Mouse (Mus musculus) CH12.LX (cell line): ENCODE measurements at regions not wholly inside any gene's neighbourhood (a gene's known extent, or its start where the extent isn't known, plus 50 kb on each side); places are given as distances from the start of the nearest gene placed in this dataset.

Experiments
- DNase-seq: peaks from one replicate; pipeline ENCODE4 v3.0.0-alpha.2; 2013; ENCODE audit errors: extremely low read depth
- H3K27ac ChIP-seq: 2 replicates; pipeline ENCODE4 v1.5.1; 2012; ENCODE audit warnings: low read depth, mild to moderate bottlenecking, control low read depth, moderate library complexity; ENCODE audit not compliant: insufficient read depth
- H3K27me3 ChIP-seq: replicated peaks from 2 replicates; pipeline ENCODE3; 2012; ENCODE audit warnings: inconsistent platforms
- H3K36me3 ChIP-seq, 2 experiments: replicated peaks in 1 of 2; 2 replicates each; pipeline versions ENCODE3 to v1.6.1; 2012; ENCODE audit warnings: inconsistent platforms in 1 of 2, low read length in 1 of 2, mild to moderate bottlenecking in 1 of 2, mixed read lengths in 1 of 2, moderate library complexity in 1 of 2; ENCODE audit not compliant: control insufficient read depth in 1 of 2, insufficient read depth in 1 of 2
- H3K4me1 ChIP-seq, 2 experiments: 2 replicates each; pipeline ENCODE4 v1.6.1; 2012; ENCODE audit warnings: inconsistent platforms in 1 of 2, moderate library complexity in 1 of 2; ENCODE audit not compliant: insufficient read depth in 2 of 2, control insufficient read depth in 1 of 2
- H3K4me2 ChIP-seq: 2 replicates; pipeline ENCODE4 v1.6.1; 2012; ENCODE audit warnings: low read depth, mild to moderate bottlenecking, control low read depth; ENCODE audit not compliant: poor library complexity, insufficient read depth, severe bottlenecking
- H3K4me3 ChIP-seq, 3 experiments: fragments of 150-350 bp in 1 of 3; sonication (generic) in 1 of 3; replicated peaks in 1 of 3; 2 replicates each; pipeline versions ENCODE3 to v1.5.1; 2011 to 2012; ENCODE audit warnings: low read depth in 2 of 3, low read length in 2 of 3, mild to moderate bottlenecking in 2 of 3, moderate library complexity in 2 of 3, control low read depth in 1 of 3, improper control_type of control experiment in 1 of 3, inconsistent platforms in 1 of 3, mixed read lengths in 1 of 3; ENCODE audit not compliant: poor library complexity in 1 of 3
- H3K79me2 ChIP-seq: replicated peaks from 2 replicates; pipeline ENCODE4 v1.6.1; 2012; ENCODE audit warnings: mild to moderate bottlenecking, moderate library complexity; ENCODE audit not compliant: control insufficient read depth, poor library complexity, insufficient read depth, severe bottlenecking; ENCODE audit errors: extremely low read depth
- H3K9ac ChIP-seq: 2 replicates; pipeline ENCODE4 v1.6.1; 2012; ENCODE audit warnings: low read depth, mild to moderate bottlenecking, control low read depth, moderate library complexity; ENCODE audit not compliant: insufficient read depth
- H3K9me3 ChIP-seq: replicated peaks from 2 replicates; pipeline ENCODE3; 2012; ENCODE audit warnings: low read length, inconsistent platforms, mixed read lengths
- BHLHE40 ChIP-seq: IDR thresholded peaks from 2 replicates; pipeline ENCODE4 v1.6.1; 2011; ENCODE audit warnings: mild to moderate bottlenecking, low read depth, low read length, improper control_type of control experiment
- CHD1 ChIP-seq: IDR thresholded peaks from 2 replicates; pipeline ENCODE4 v1.6.1; 2012; ENCODE audit warnings: low read depth, low read length, improper control_type of control experiment, inconsistent platforms
- CTCF ChIP-seq, 2 experiments: IDR thresholded peaks in 1 of 2; conservative IDR thresholded peaks in 1 of 2; 2 replicates each; pipeline ENCODE4 v1.5.1; 2011 to 2012; ENCODE audit warnings: low read depth in 2 of 2, low read length in 2 of 2, improper control_type of control experiment in 1 of 2, inconsistent platforms in 1 of 2, mild to moderate bottlenecking in 1 of 2, moderate library complexity in 1 of 2
- E2F4 ChIP-seq: IDR thresholded peaks from 2 replicates; pipeline ENCODE4 v1.6.1; 2011; ENCODE audit warnings: low read depth, low read length, improper control_type of control experiment; ENCODE audit not compliant: insufficient replicate concordance
- ETS1 ChIP-seq: conservative IDR thresholded peaks from 2 replicates; pipeline ENCODE4 v1.6.1; 2012; ENCODE audit warnings: low read depth, mild to moderate bottlenecking, inconsistent platforms, low read length, improper control_type of control experiment, moderate library complexity
- GABPA ChIP-seq: IDR thresholded peaks from 2 replicates; pipeline ENCODE4 v1.6.1; 2012; ENCODE audit warnings: low read depth, low read length, improper control_type of control experiment, inconsistent platforms; ENCODE audit not compliant: insufficient replicate concordance
- IRF4 ChIP-seq: IDR thresholded peaks from 2 replicates; pipeline ENCODE4 v1.6.1; 2014; ENCODE audit warnings: low read depth, mild to moderate bottlenecking, inconsistent platforms, low read length, improper control_type of control experiment
- JUN ChIP-seq: IDR thresholded peaks from 2 replicates; pipeline ENCODE4 v1.6.1; 2011; ENCODE audit warnings: low read depth, mild to moderate bottlenecking, low read length, improper control_type of control experiment, moderate library complexity; ENCODE audit not compliant: insufficient read depth
- KAT2A ChIP-seq: IDR thresholded peaks from 2 replicates; pipeline ENCODE4 v1.6.1; 2012; ENCODE audit warnings: low read length, improper control_type of control experiment, inconsistent platforms; ENCODE audit not compliant: insufficient replicate concordance
- MAX ChIP-seq: IDR thresholded peaks from 2 replicates; pipeline ENCODE4 v1.6.1; 2011; ENCODE audit warnings: low read length, improper control_type of control experiment
- MAZ ChIP-seq: IDR thresholded peaks from 2 replicates; pipeline ENCODE4 v1.6.1; 2012; ENCODE audit warnings: low read depth, mild to moderate bottlenecking, inconsistent platforms, low read length, improper control_type of control experiment, moderate library complexity
- NRF1 ChIP-seq: IDR thresholded peaks from 2 replicates; pipeline ENCODE4 v1.6.1; 2014; ENCODE audit warnings: low read depth, mild to moderate bottlenecking, inconsistent platforms, low read length, improper control_type of control experiment, moderate library complexity
- POLR2A ChIP-seq: IDR thresholded peaks from 2 replicates; pipeline ENCODE4 v1.6.1; 2011; ENCODE audit warnings: low read depth, mild to moderate bottlenecking, improper control_type of control experiment, low read length
- POLR2AphosphoS2 ChIP-seq: IDR thresholded peaks from 2 replicates; pipeline ENCODE4 v1.6.1; 2011; ENCODE audit warnings: low read depth, low read length, improper control_type of control experiment
- RCOR1 ChIP-seq: conservative IDR thresholded peaks from 2 replicates; pipeline ENCODE4 v1.6.1; 2012; ENCODE audit warnings: low read depth, mild to moderate bottlenecking, inconsistent platforms, low read length, improper control_type of control experiment
- SMC3 ChIP-seq: IDR thresholded peaks from 2 replicates; pipeline ENCODE4 v1.6.1; 2011; ENCODE audit warnings: low read depth, low read length, improper control_type of control experiment
- TBP ChIP-seq: conservative IDR thresholded peaks from 2 replicates; pipeline ENCODE4 v1.6.1; 2011; ENCODE audit warnings: low read depth, low read length, improper control_type of control experiment
- ZC3H11A ChIP-seq: IDR thresholded peaks from 2 replicates; pipeline ENCODE4 v1.6.1; 2012; ENCODE audit warnings: low read depth, mild to moderate bottlenecking, inconsistent platforms, low read length, improper control_type of control experiment
- dilution Hi-C: fragments of 300-500 bp; cut with MboI; formaldehyde crosslinking; loops from 2 replicates; pipeline ENCODE4 v1.14.3; 2020; ENCODE audit warnings: low sequenced_read_pairs; ENCODE audit not compliant: extremely low pct_unique_long_range_greater_than_20kb, extremely low pct_ligation_motif_present
- in situ Hi-C: fragments of 300-500 bp; cut with MboI; formaldehyde crosslinking; loops from 3 replicates; pipeline ENCODE4 v1.14.3; 2019; ENCODE audit warnings: low sequenced_read_pairs, low pct_ligation_motif_present, low pct_unique_long_range_greater_than_20kb, mixed read lengths

DNA sequence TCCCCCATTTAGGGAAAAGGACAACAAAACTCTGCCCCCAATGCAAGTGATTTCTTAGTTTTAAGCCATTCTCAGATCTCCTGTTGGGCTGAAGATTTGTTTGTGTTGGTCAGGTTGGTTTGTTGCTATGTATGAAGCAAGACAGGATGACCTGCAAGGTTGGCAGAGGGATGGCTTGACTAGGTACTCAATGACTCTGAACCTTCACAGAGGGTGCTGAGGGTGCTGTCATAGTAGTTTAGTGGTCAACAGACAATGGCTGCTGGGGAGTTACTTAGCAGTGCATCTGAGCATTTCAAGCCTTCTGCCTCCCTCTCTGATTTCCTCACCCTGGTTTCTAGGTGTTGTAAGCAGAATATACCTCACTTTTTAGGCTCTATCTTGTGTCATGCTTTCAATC, 114.7 kb upstream of the Jag1 start:
- DNase-seq: no peak
- no peak for TF ChIP-seq JUN
- no peak for TF ChIP-seq CTCF (conservative IDR thresholded peaks at IDR 0.05 in 1 of 2, IDR thresholded peaks at IDR 0.05 in 1 of 2; ENCODE audit: low read depth in 2 of 2, low read length in 2 of 2)
- no peak for TF ChIP-seq MAZ
- TF ChIP-seq POLR2A: no peak
- Histone ChIP-seq H3K36me3 (no peaks in the 10 kb centered on the region), H3K27ac (no peak overlapping the region), H3K9ac (no peak overlapping the region), H3K4me3 (no peak overlapping the region), H3K79me2 (no peaks in the 10 kb centered on the region), H3K4me1 (no peaks in the 10 kb centered on the region), H3K27me3 (no peaks in the 10 kb centered on the region), H3K4me2 (no peak overlapping the region), H3K9me3 (peaks cover 2% of the 10 kb centered on the region)
- dilution Hi-C loops: no loop called here
- in situ Hi-C loops: no loop called here

DNA sequence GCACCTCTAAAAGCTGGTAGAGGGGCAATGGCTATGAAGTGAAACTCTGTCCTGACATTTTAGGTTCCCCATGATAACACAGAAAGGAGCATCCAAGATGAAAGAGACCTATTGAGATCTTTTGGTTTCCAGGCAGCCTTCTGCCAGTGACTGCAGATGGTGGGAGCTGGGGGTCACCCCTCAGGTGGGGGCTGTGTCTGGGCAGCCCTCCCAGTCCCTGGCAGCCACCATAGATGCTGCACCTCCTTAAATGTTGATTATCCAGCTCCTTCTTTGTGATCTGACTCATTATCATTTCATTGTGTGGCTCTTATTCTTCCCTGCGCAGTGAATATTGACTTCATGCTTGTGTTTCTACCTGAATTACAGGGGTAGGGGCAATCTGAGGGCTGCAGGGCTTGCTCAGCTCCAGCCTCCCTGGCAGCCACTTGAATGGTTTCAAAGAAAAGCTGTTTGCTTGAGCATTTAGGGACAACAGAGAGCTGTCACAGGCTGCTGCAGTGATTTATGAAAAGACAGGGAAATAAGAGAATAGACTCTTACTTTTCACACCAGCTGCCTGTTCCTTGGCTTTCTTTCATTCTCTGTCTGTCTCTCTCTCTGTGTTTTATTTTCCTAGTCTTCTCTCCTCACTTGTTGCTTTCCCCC, 113.1 kb upstream of the Jag1 start:
- H3K79me2 ChIP-seq: no peaks in the 10 kb centered on the region
- no peak overlapping the region for H3K27ac ChIP-seq
- no peak for DNase-seq
- no peaks in the 10 kb centered on the region for H3K4me1 ChIP-seq
- H3K4me3 ChIP-seq: no peak overlapping the region
- no peak overlapping the region for H3K4me2 ChIP-seq
- dilution Hi-C loops: no loop called here
- no peaks in the 10 kb centered on the region for H3K36me3 ChIP-seq
- H3K9ac ChIP-seq: no peak overlapping the region
- no peaks in the 10 kb centered on the region for H3K27me3 ChIP-seq
- H3K9me3 ChIP-seq: peaks cover 2% of the 10 kb centered on the region
- TF ChIP-seq TBP (no peak), ZC3H11A (no peak), KAT2A (no peak), GABPA (no peak), NRF1 (no peak), ETS1 (no peak), CHD1 (no peak), SMC3 (no peak), RCOR1 (no peak), IRF4 (no peak), MAX (no peak), POLR2AphosphoS2 (no peak), JUN (no peak), BHLHE40 (no peak), E2F4 (no peak)
- TF ChIP-seq, all 38 proteins: peak for 0
- in situ Hi-C loops: no loop called here
